Mouse (Mus musculus) liver, postnatal 0 days (tissue): ENCODE measurements around the gene Hlcs.

Experiments
- CTCF ChIP-seq: sonication (generic); IDR thresholded peaks from 2 replicates; pipeline ENCODE4 v1.5.1; 2016; ENCODE audit warnings: antibody characterized with exemption, low read depth
- EP300 ChIP-seq: IDR thresholded peaks from 2 replicates; pipeline ENCODE4 v1.6.1; 2016; ENCODE audit warnings: antibody characterized with exemption, low read depth, mild to moderate bottlenecking

- TF ChIP-seq CTCF = no peak
- no peak for TF ChIP-seq EP300
Measured at GRCm38 (mm10) chr16:94251756-94252155, 61.6 kb downstream of the Hlcs start.
